Mouse (Mus musculus) cerebellum, postnatal 10 days (tissue): ENCODE results near the gene 1700019A02Rik.

Experiments
- DNase-seq, 2 experiments: peaks; one replicate each; pipeline ENCODE4 v3.0.0; 2021; ENCODE audit warnings: mixed read lengths in 2 of 2

The 1700019A02Rik gene

DNA sequence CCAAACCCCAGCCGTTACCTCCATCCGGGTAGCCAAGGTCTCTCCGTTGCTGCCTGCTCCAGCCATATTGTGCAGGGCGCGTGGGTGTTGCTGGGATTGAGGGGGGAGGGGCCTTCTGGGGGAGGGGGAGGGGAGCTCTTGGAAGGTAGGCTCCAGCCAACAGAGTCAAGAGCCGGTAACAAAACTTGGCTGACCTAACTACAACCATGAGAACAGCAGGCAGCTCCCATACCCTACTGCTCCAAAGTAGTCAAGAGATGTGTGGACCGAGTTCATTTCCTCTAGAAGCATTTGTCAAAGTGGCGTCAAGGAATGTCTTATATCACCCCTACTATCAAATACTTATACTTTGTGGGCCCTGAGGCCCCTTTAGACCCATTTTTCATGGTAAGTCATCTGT, at the start of gene 1700019A02Rik:
Gene 1700019A02Rik, minus strand, starts transcription at position 101 of the 400 bp plus-strand sequence.
- no peak for DNase-seq

DNA sequence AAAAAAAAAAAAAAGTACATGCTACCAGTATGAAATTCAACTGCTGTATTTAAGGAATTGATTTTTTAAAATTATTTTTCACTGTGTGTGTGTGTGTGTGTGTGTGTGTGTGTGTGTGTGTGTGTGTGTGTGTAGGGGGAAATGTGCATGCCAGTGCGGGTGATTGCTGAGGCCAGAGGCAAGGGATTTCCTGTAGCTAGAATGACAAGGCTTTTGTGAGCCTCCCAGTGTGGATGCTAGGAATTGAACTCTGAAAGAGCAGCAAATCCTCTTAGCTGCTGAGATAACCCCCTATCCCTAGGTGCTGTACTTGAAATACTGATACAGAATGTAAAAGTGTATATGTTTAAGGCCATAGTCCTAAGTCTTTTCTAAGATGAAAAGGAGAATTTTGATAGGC, 38.6 kb upstream of the 1700019A02Rik start:
- peak; percentile 12 to 22 for DNase-seq

DNA sequence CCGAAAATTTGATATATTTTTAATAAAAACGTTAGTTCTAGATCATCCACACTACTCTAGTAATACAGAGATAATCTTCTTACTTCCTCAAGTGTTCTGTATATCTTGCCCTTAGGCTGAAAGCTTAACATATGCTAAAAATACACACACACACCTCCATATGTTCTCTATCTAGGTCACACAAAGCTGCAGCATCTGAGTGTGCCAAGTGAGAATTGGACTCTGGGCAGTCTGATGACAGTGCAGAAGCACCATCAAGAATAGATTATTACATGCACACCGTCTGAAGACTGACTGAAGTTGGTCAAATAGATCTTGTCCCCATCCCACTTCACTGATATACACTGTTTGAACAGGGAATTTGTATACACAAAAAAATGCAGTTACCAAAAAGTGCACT, 38.2 kb upstream of the 1700019A02Rik start:
- DNase-seq = peak; percentile 28 to 50

DNA sequence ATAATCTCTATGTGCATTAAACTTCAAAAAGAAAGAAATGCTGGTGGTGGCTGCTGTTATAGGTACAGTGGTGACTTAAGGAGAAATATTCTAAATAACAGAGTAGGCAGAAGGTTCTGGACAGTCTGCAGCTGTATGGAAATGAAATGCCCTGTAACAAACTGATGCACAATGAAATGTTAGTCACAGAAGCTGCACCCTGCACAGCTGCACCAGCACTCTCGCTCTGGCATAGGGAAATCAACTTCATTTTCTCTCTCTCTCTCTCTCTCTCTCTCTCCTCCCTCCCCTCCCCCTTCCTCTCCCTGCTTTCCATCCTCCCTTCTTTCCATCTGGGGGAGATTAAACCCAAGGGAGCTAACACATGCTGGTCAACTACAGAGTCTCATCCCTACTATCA, 37.3 kb upstream of the 1700019A02Rik start:
- DNase-seq = no peak

DNA sequence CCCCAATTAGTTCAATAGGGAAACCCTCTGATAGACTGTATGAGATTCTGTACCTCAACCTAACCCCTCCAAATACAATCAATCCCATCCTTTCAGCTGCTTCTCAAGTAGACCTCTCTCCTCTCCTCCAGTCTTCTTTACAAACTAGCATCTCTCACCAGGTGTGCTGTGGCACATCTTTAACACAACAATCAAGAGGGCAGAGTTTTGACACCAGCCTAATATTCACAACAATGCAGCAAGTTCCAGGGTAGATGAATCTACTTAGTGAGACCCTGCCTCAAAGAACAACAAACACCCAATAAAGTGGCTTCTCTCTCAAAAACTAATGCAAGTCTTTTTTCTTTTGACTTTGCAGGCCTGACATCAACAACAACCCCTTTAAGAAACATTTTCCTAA, 22.7 kb upstream of the 1700019A02Rik start:
- no peak for DNase-seq

DNA sequence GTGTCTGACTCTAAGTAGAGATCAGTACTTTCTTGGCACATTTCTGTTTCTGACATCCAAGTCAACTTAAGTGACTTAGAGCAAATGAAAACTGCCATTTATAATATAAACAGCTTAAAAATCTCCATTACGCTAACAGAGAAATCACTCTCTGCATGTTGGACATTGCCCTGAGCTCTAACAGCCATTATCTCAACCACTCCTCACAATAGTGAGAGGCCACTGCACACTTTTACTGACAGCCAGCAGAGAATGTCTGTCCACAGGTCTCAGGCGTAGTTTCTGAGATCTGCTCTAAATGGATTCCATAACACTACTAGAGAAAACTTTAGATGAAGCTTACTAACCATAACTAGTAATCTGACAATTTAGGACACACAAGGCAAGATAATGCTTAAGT, 16.5 kb upstream of the 1700019A02Rik start:
- no peak for DNase-seq

DNA sequence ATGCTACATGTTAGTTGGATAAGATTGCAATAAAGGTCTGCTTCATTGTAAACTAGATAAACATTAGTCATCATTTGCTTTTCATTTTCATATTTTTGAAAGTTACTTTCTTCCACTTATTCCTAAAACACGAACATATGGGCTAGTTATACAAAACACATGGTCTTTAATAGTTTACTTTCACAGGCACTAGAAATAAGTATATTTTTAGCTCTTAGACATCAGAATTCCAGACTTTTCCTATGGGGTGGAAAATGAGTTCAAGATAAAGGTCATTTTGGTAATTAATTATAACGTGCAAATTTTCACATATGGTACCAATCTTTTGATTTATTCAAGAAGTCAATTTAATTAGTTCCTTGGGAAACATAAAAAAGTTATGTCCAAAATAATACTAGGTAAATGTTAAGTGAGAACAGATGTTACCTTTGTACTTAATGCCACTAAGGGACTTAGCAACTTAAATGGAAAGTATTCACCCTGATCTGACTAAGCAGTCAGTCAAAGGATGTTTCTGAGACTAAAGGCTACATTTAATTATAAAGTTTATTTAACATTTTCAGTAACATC, 14.3 kb upstream of the 1700019A02Rik start:
- no peak for DNase-seq

DNA sequence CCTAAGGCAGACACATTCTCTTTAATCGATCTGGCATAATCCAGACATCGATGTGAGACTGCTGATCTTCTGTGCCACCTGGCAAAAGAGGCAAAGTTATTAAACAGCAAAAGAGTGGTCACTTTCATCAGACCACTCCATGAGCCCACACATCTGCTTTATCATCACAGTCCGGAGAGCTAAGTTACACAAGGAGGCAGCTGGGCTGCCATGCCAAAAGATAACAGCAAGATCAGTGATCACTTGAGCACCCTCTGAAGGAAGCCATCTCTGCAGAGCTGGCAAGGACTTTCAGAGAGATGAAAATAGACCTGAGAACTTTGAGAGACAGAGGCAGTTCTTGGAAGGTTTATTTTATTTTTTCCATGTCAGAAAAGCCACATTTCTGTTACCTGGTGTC, 7.1 kb upstream of the 1700019A02Rik start:
- no peak for DNase-seq

DNA sequence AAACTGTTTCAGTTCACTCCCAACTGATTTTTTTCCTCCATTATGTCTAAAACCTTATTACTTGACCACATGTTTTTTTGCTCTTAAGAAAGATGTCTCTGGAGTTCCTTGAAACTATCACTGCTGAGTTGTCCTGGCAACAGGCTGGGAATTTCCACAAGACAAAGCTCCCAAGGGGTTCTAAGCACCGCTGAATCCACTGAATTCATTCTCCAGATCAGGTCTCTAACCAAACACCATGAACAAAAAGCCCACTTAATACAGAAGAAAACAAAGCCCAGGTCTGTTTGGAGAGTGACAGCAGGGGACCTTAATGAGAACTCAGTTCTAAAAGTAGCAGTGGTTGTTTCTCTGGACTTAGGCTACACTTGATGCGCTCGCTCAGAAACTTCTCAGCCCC, 3.8 kb upstream of the 1700019A02Rik start:
- no peak for DNase-seq

DNA sequence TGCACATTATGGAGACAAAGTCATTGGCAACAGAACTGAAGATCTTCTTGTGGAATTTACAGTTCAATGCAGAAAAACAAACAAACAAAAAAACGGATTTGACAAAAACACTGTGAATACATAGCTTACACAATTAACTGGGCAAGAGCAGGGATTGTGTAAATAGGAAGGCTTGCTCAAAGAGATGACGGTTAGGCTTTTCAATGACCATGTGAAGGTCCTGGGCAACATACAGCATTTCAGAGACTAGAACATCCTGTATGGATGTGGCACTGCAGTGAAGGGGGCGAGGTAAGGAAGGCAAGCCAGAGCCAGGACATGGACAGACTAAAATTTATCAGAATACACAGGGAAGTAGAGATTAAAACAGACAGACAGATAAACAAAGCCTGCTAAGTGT, 2.2 kb upstream of the 1700019A02Rik start:
- DNase-seq = no peak

DNA sequence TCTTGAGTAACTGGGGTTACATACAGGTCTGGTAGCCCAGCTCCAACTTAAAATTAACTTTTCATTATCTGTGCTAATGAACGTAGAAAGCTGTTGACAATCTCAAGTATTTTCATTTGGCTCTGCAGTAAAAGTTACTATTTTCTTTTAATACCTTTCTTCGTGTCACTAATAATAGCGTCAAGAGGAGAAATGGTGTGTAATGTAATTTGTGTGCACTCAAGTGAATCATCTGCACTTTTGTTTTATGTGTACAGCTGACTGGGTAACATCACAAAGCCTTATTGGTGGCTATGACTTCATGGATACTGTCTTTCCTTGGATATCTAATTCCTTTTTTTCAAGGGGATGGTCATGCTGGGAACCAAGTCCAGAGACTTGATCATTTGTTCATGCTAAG, 1.1 kb downstream of the 1700019A02Rik start:
- no peak for DNase-seq

DNA sequence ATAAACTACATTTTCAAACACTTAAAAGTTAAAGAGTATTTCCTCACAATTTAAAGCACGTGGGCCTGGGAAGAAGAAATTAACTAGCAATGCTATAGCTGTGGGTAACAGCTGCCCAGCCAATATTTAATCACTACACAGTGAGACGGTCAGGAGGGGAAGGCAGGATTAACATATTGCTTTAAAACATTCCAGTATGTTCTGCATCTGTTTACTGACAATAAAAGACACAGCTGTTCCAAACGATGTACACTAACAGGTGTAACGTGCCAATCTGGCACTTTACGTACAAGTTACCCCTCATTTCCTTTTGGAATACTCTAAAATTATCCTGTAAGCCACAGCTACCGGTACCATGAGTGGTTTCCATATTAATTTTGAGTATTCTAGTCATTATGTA, 29.7 kb downstream of the 1700019A02Rik start:
- no peak for DNase-seq

DNA sequence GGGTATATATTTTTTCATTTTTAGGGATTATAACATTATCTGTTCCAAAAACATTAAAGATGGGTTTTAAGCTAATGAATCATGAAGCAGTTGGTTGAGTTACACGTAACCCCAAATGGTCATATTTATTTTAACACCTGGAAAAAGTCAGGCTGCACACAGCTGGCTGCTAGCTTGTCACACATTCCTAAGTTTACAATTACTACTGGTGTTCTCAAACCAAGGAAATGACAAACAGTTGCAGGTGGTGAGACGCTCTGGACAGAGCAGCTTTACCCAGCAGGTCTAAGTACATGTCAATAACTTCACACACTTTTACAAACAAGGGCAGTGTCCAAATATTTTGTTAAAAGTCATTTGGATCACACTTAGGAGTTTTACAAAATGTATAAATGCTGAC, 64.4 kb downstream of the 1700019A02Rik start:
- DNase-seq = no peak

DNA sequence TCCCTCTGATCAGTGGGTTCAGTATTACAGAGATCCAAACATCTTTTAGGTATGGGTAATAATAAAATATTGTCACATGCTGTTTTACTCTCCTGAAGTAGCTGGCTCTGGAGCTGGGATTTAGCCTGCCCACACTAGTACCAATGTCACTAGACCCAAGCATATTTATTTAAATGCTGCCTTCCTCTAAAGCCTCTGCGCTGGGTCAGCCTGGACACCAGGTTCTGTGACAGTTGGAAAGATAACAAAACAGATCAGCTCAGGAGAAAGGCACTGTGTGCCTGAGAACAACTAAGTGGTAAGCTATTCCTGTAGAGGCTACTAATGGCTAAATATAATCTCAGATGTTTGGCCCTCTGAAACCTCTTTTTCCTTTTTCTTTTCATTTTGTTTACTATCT, 76.9 kb downstream of the 1700019A02Rik start:
- DNase-seq = no peak
